Mouse (Mus musculus): ENCODE measurements around the gene Gm20388. TPM values are rescaled to one million over a fixed set of nuclear protein-coding genes. Genes with fewer than 3 reads are reported as not detected.

Gene Gm20388
- total RNA-seq, 1 experiment from 2014 or later = 10.0 TPM

GRCm38 (mm10) chr8:120460375-120460774 lies 549.7 kb downstream of the Gm20388 start:
- ATAC-seq (replicated peaks; ENCODE audit: insufficient number of reproducible peaks, low FRiP score, low TSS enrichment, poor library complexity, severe bottlenecking) = no peak

- no peak for ATAC-seq (replicated peaks; ENCODE audit: insufficient number of reproducible peaks, low FRiP score, low TSS enrichment, poor library complexity, severe bottlenecking)
Measured at GRCm38 (mm10) chr8:120462119-120462551, 551.5 kb downstream of the Gm20388 start.

- ATAC-seq (replicated peaks; ENCODE audit: insufficient number of reproducible peaks, low FRiP score, low TSS enrichment, poor library complexity, severe bottlenecking) = no peak
Measured at GRCm38 (mm10) chr8:120462611-120463010, 552.0 kb downstream of the Gm20388 start.

GRCm38 (mm10) chr8:120463918-120464584 lies 553.4 kb downstream of the Gm20388 start:
- peak; percentile 61 for ATAC-seq (replicated peaks; ENCODE audit: insufficient number of reproducible peaks, low FRiP score, low TSS enrichment, poor library complexity, severe bottlenecking)

GRCm38 (mm10) chr8:120464585-120464937 lies 553.9 kb downstream of the Gm20388 start:
- no peak for ATAC-seq (replicated peaks; ENCODE audit: insufficient number of reproducible peaks, low FRiP score, low TSS enrichment, poor library complexity, severe bottlenecking)

GRCm38 (mm10) chr8:120465710-120466109 lies 555.1 kb downstream of the Gm20388 start:
- no peak for ATAC-seq (replicated peaks; ENCODE audit: insufficient number of reproducible peaks, low FRiP score, low TSS enrichment, poor library complexity, severe bottlenecking)

GRCm38 (mm10) chr8:120466266-120466665 lies 555.6 kb downstream of the Gm20388 start:
- ATAC-seq (replicated peaks; ENCODE audit: insufficient number of reproducible peaks, low FRiP score, low TSS enrichment, poor library complexity, severe bottlenecking) = 0 out of 2 replicates have a peak, but pooled peaks have one; percentile 25

- no peak for ATAC-seq (replicated peaks; ENCODE audit: insufficient number of reproducible peaks, low FRiP score, low TSS enrichment, poor library complexity, severe bottlenecking)
Measured at GRCm38 (mm10) chr8:120467598-120467997, 557.0 kb downstream of the Gm20388 start.

GRCm38 (mm10) chr8:120470170-120470569 lies 559.5 kb downstream of the Gm20388 start:
- no peak for ATAC-seq (replicated peaks; ENCODE audit: insufficient number of reproducible peaks, low FRiP score, low TSS enrichment, poor library complexity, severe bottlenecking)

GRCm38 (mm10) chr8:120471166-120471565 lies 560.5 kb downstream of the Gm20388 start:
- ATAC-seq (replicated peaks; ENCODE audit: insufficient number of reproducible peaks, low FRiP score, low TSS enrichment, poor library complexity, severe bottlenecking) = no peak

GRCm38 (mm10) chr8:120471752-120472151 lies 561.1 kb downstream of the Gm20388 start:
- no peak for ATAC-seq (replicated peaks; ENCODE audit: insufficient number of reproducible peaks, low FRiP score, low TSS enrichment, poor library complexity, severe bottlenecking)

- ATAC-seq (replicated peaks; ENCODE audit: insufficient number of reproducible peaks, low FRiP score, low TSS enrichment, poor library complexity, severe bottlenecking) = no peak
Measured at GRCm38 (mm10) chr8:120472230-120472629, 561.6 kb downstream of the Gm20388 start.

- ATAC-seq (replicated peaks; ENCODE audit: insufficient number of reproducible peaks, low FRiP score, low TSS enrichment, poor library complexity, severe bottlenecking) = no peak
Measured at GRCm38 (mm10) chr8:120473729-120474364, 563.2 kb downstream of the Gm20388 start.

GRCm38 (mm10) chr8:120474496-120475235 lies 564.0 kb downstream of the Gm20388 start:
- ATAC-seq (replicated peaks; ENCODE audit: insufficient number of reproducible peaks, low FRiP score, low TSS enrichment, poor library complexity, severe bottlenecking) = no peak

- ATAC-seq (replicated peaks; ENCODE audit: insufficient number of reproducible peaks, low FRiP score, low TSS enrichment, poor library complexity, severe bottlenecking) = peak; percentile 45
Measured at GRCm38 (mm10) chr8:120475462-120476201, 565.0 kb downstream of the Gm20388 start.

GRCm38 (mm10) chr8:120476711-120477575 lies 566.3 kb downstream of the Gm20388 start:
- ATAC-seq (replicated peaks; ENCODE audit: insufficient number of reproducible peaks, low FRiP score, low TSS enrichment, poor library complexity, severe bottlenecking) = no peak

- ATAC-seq (replicated peaks; ENCODE audit: insufficient number of reproducible peaks, low FRiP score, low TSS enrichment, poor library complexity, severe bottlenecking) = no peak
Measured at GRCm38 (mm10) chr8:120478754-120479153, 568.1 kb downstream of the Gm20388 start.

- no peak for ATAC-seq (replicated peaks; ENCODE audit: insufficient number of reproducible peaks, low FRiP score, low TSS enrichment, poor library complexity, severe bottlenecking)
Measured at GRCm38 (mm10) chr8:120479691-120480090, 569.0 kb downstream of the Gm20388 start.

Measured in monocyte, adult 5-6 weeks (primary cell).